ENCODE assay signal across 12 mouse cellular contexts in the genomic region with DNA sequence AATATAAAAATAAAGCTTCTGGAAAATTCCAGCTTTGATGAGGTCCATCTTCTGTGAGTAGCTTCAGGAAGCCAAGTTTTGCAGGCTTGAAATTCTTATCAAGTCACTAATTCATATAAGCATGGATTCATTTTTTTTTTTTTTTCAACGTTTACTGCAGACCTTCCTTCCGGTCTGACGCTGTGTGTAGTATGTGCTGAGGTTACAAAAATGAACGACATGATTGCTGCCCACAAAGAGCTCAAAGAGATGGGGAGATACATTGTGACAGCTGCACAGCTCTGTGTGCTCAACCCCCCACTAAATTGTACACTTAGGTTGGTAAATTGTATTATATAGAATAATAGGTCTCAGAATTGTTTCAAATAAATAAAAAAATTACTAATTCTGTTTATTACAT. TPM values are rescaled to one million over a fixed set of nuclear protein-coding genes. Genes with fewer than 3 reads are reported as not detected.
DNase-seq lines count a peak whose midpoint lies in the region; ATAC-seq and TF ChIP-seq lines count a peak whose summit lies in the region.
"Had no signal": no experiment of that assay in that cellular context is flagged by ENCODE, and none has a peak within 500 bp of the region (broad histone marks: within the 10 kb centered on the region; RNA-seq: fewer than 3 reads in every experiment).

No protein-coding gene starts in this region.

- H3K27me3 ChIP-seq in hindbrain, embryonic 10.5 days (ENCODE audit: insufficient read depth, poor library complexity, severe bottlenecking), result no peaks in the 10 kb centered on the region
- H3K27me3 ChIP-seq in hindbrain, embryonic 11.5 days (ENCODE audit: control insufficient read depth, insufficient read depth, low read length), result no peaks in the 10 kb centered on the region
- no peaks in the 10 kb centered on the region for H3K27me3 ChIP-seq in neural tube, embryonic 12.5 days (replicated peaks)
- H3K27me3 ChIP-seq in cerebellum, adult 2 months (ENCODE audit: control insufficient read depth, insufficient read depth, low read length), result no peaks in the 10 kb centered on the region

- no peak for ATAC-seq in hindbrain, embryonic 11.5 days (ENCODE audit: low FRiP score)
- ATAC-seq in neural tube, embryonic 12.5 days (ENCODE audit: low FRiP score, low read depth), result no peak

- DNase-seq in hindbrain, embryonic 10.5 days (ENCODE audit: low spot score), result no peak
- no peak for DNase-seq in hindbrain, embryonic 11.5 days (ENCODE audit: low spot score)
- no peak for DNase-seq in neural tube, embryonic 10.5 days (ENCODE audit: extremely low spot score, low spot score)
- DNase-seq in ovary, adult 18-20 months (ENCODE audit: low spot score), result no peak
- no peak for DNase-seq in cerebellum, adult 2 months
- DNase-seq in gastrocnemius, postnatal 25 days, result no peak
- DNase-seq: adrenal gland, postnatal 10 days; gastrocnemius, postnatal 36 days; kidney, postnatal 10 days; lung, postnatal 36 days had no signal

- no peaks in the 10 kb centered on the region for H3K36me3 ChIP-seq in hindbrain, embryonic 10.5 days
- no peaks in the 10 kb centered on the region for H3K36me3 ChIP-seq in hindbrain, embryonic 11.5 days (ENCODE audit: control insufficient read depth, insufficient read depth, low read length)
- H3K36me3 ChIP-seq in neural tube, embryonic 12.5 days, result no peaks in the 10 kb centered on the region
- no peaks in the 10 kb centered on the region for H3K36me3 ChIP-seq in macrophage (ENCODE audit: inconsistent target)

- H3K4me1 ChIP-seq in hindbrain, embryonic 10.5 days (replicated peaks), result peaks cover 15% of the 10 kb centered on the region
- H3K4me1 ChIP-seq in hindbrain, embryonic 11.5 days (replicated peaks; ENCODE audit: control insufficient read depth, insufficient read depth, low read length), result 0 out of 2 replicates have a peak, but pooled peaks cover 2% of the 10 kb centered on the region
- peaks cover 6% of the 10 kb centered on the region for H3K4me1 ChIP-seq in neural tube, embryonic 12.5 days
- H3K4me1 ChIP-seq in cerebellum, adult 2 months (ENCODE audit: control insufficient read depth, insufficient read depth, low read length), result 0 out of 2 replicates have a peak, but pooled peaks cover 3% of the 10 kb centered on the region

- WGBS in hindbrain, embryonic 10.5 days, result 79% methylated on average over 4 of the region's 4 CpGs
- WGBS in hindbrain, embryonic 11.5 days, result 83% methylated on average over 4 of the region's 4 CpGs
- 70% methylated on average over 4 of the region's 4 CpGs for WGBS in neural tube, embryonic 12.5 days
- WGBS in macrophage (ENCODE audit: missing documents), result 0% methylated on average over 4 of the region's 4 CpGs
- WGBS in cerebellum, adult 2 months, result 27% methylated on average over 4 of the region's 4 CpGs

- no peak overlapping the region for H3K9ac ChIP-seq in hindbrain, embryonic 11.5 days (ENCODE audit: low read depth, low read length)
- H3K9ac ChIP-seq in neural tube, embryonic 12.5 days, result no peak overlapping the region

- no peaks in the 10 kb centered on the region for H3K9me3 ChIP-seq in hindbrain, embryonic 10.5 days
- no peaks in the 10 kb centered on the region for H3K9me3 ChIP-seq in hindbrain, embryonic 11.5 days (ENCODE audit: control insufficient read depth, low read length)
- H3K9me3 ChIP-seq in neural tube, embryonic 12.5 days, result no peaks in the 10 kb centered on the region

- TF ChIP-seq CTCF in cerebellum, adult 2 months (IDR thresholded peaks at IDR 0.05; ENCODE audit: borderline replicate concordance, insufficient read depth, low read depth, low read length), result no peak

- H3K4me2 ChIP-seq in hindbrain, embryonic 11.5 days (replicated peaks; ENCODE audit: low read depth, low read length), result no peak overlapping the region
- peak overlapping the region; percentile 75; the same call in 1 of the 2 replicates for H3K4me2 ChIP-seq in neural tube, embryonic 12.5 days (replicated peaks)

- H3K27ac ChIP-seq in hindbrain, embryonic 10.5 days, result peak overlapping the region; percentile 88; the same call in 1 of the 2 replicates
- no peak overlapping the region for H3K27ac ChIP-seq in hindbrain, embryonic 11.5 days (ENCODE audit: low read depth, low read length)
- no peak overlapping the region for H3K27ac ChIP-seq in neural tube, embryonic 12.5 days
- H3K27ac ChIP-seq in macrophage, result peak overlapping the region; percentile 84
- H3K27ac ChIP-seq in cerebellum, adult 2 months (ENCODE audit: insufficient read depth, low read length), result no peak overlapping the region

- 0 out of 2 replicates have a peak overlapping the region, but pooled peaks have one; percentile 80 for H3K4me3 ChIP-seq in hindbrain, embryonic 10.5 days
- H3K4me3 ChIP-seq in hindbrain, embryonic 11.5 days (ENCODE audit: low read depth, low read length), result no peak overlapping the region
- no peak overlapping the region for H3K4me3 ChIP-seq in neural tube, embryonic 12.5 days
- H3K4me3 ChIP-seq in macrophage (ENCODE audit: inconsistent target), result no peak overlapping the region
- H3K4me3 ChIP-seq in cerebellum, adult 2 months (replicated peaks; ENCODE audit: insufficient read depth, low read depth, low read length), result no peak overlapping the region

- peaks cover 36% of the 10 kb centered on the region for H3K79me2 ChIP-seq in macrophage (ENCODE audit: inconsistent target)

- TF ChIP-seq POLR2A in cerebellum, adult 2 months (IDR thresholded peaks at IDR 0.05; ENCODE audit: borderline replicate concordance, insufficient read depth, low read length), result no peak

RNA-seq across cellular contexts. Expression of a gene that starts 0.8 kb away (rescaled TPM):
- 19.4 and 19.7 TPM in 2 replicates for polyA plus RNA-seq in hindbrain, embryonic 10.5 days (2016; fragmentation: Nextera tagmentation; extraction: Ambion mirVana)
- polyA plus RNA-seq in hindbrain, embryonic 11.5 days (2014; fragmentation: Nextera tagmentation; extraction: Ambion mirVana), result 21.3 and 25.7 TPM in 2 replicates
- polyA plus RNA-seq in neural tube, embryonic 12.5 days (2016; fragmentation: Nextera tagmentation; extraction: Ambion mirVana), result 17.2 and 20.8 TPM in 2 replicates
- 10 to 100 TPM in 24 of 26 experiments, 1 to 10 TPM in 2; 6.9 to 45.5 (median 28.1) TPM for total RNA-seq in macrophage (2018; cell fraction: chromatin; rRNA removed)
- 10 to 100 TPM in 25 of 26 experiments, 1 to 10 TPM in 1; 8.2 to 23.7 (median 16.0) TPM for total RNA-seq in macrophage (2018; cell fraction: cytosol; rRNA removed)
- total RNA-seq in macrophage (2018; cell fraction: nucleus; rRNA removed), result 10 to 100 TPM in 22 of 26 experiments, 1 to 10 TPM in 4; 7.2 to 42.6 (median 18.2) TPM
- 13.0 to 20.4 TPM (median 15.7 TPM) in 3 replicates for polyA plus RNA-seq in macrophage (2018)
- 12.8 and 13.2 TPM in 2 replicates for polyA plus RNA-seq in cerebellum, adult 2 months (2012; rRNA removed)
- 10 to 100 TPM; 23.6 to 27.4 TPM for total RNA-seq in gastrocnemius, postnatal 25 days (2021)

RNA-seq across cellular contexts. Expression of a gene that starts 44.6 kb away (rescaled TPM):
- polyA plus RNA-seq in hindbrain, embryonic 10.5 days (2016; fragmentation: Nextera tagmentation; extraction: Ambion mirVana), result 7.8 and 8.9 TPM in 2 replicates
- polyA plus RNA-seq in hindbrain, embryonic 11.5 days (2014; fragmentation: Nextera tagmentation; extraction: Ambion mirVana), result 9.6 and 15.1 TPM in 2 replicates
- polyA plus RNA-seq in neural tube, embryonic 12.5 days (2016; fragmentation: Nextera tagmentation; extraction: Ambion mirVana), result 12.3 and 17.2 TPM in 2 replicates
- total RNA-seq in macrophage (2018; cell fraction: chromatin; rRNA removed), result 100 to 1,000 TPM in 6 of 26 experiments, 10 to 100 TPM in 20; 12.2 to 143 (median 69.2) TPM
- total RNA-seq in macrophage (2018; cell fraction: cytosol; rRNA removed), result 10 to 100 TPM; 36.7 to 73.7 (median 55.5) TPM
- 100 to 1,000 TPM in 6 of 26 experiments, 10 to 100 TPM in 20; 21.8 to 153 (median 64.5) TPM for total RNA-seq in macrophage (2018; cell fraction: nucleus; rRNA removed)
- polyA plus RNA-seq in macrophage (2018), result 29.0 to 34.1 TPM (median 33.3 TPM) in 3 replicates
- polyA plus RNA-seq in cerebellum, adult 2 months (2012; rRNA removed), result 14.9 and 15.2 TPM in 2 replicates
- total RNA-seq in gastrocnemius, postnatal 25 days (2021), result 10 to 100 TPM; 30.9 to 32.8 TPM

Comparison
In these comparisons a context has a peak if more than half of its experiments do, and no peak if none do; other contexts are left out.
1. H3K27ac ChIP-seq: peak in hindbrain, embryonic 10.5 days (single experiment) and macrophage (single experiment); none in hindbrain, embryonic 11.5 days (single experiment), neural tube, embryonic 12.5 days (single experiment) and cerebellum, adult 2 months (single experiment).